Mouse (Mus musculus) CH12.LX (cell line): ENCODE measurements around the gene Nsd1.

Experiments used
- CTCF ChIP-seq, 2 experiments: IDR thresholded peaks in 1 of 2; conservative IDR thresholded peaks in 1 of 2; 2 replicates each; pipeline ENCODE4 v1.5.1; 2011 to 2012; ENCODE audit warnings: low read depth in 2 of 2, low read length in 2 of 2, improper control_type of control experiment in 1 of 2, inconsistent platforms in 1 of 2, mild to moderate bottlenecking in 1 of 2, moderate library complexity in 1 of 2
- E2F4 ChIP-seq: IDR thresholded peaks from 2 replicates; pipeline ENCODE4 v1.6.1; 2011; ENCODE audit warnings: low read depth, low read length, improper control_type of control experiment; ENCODE audit not compliant: insufficient replicate concordance
- KAT2A ChIP-seq: IDR thresholded peaks from 2 replicates; pipeline ENCODE4 v1.6.1; 2012; ENCODE audit warnings: low read length, improper control_type of control experiment, inconsistent platforms; ENCODE audit not compliant: insufficient replicate concordance
- MAZ ChIP-seq: IDR thresholded peaks from 2 replicates; pipeline ENCODE4 v1.6.1; 2012; ENCODE audit warnings: low read depth, mild to moderate bottlenecking, inconsistent platforms, low read length, improper control_type of control experiment, moderate library complexity
- MEF2A ChIP-seq: IDR thresholded peaks from 2 replicates; pipeline ENCODE4 v1.6.1; 2014; ENCODE audit warnings: low read depth, mild to moderate bottlenecking, inconsistent platforms, low read length, improper control_type of control experiment, borderline replicate concordance
- POLR2A ChIP-seq: IDR thresholded peaks from 2 replicates; pipeline ENCODE4 v1.6.1; 2011; ENCODE audit warnings: low read depth, mild to moderate bottlenecking, improper control_type of control experiment, low read length
- USF1 ChIP-seq: IDR thresholded peaks from 2 replicates; pipeline ENCODE4 v1.6.1; 2014; ENCODE audit warnings: low read depth, mild to moderate bottlenecking, inconsistent platforms, low read length, improper control_type of control experiment
- ZNF384 ChIP-seq: IDR thresholded peaks from 2 replicates; pipeline ENCODE4 v1.6.1; 2012; ENCODE audit warnings: low read depth, low read length, improper control_type of control experiment, inconsistent platforms

DNA sequence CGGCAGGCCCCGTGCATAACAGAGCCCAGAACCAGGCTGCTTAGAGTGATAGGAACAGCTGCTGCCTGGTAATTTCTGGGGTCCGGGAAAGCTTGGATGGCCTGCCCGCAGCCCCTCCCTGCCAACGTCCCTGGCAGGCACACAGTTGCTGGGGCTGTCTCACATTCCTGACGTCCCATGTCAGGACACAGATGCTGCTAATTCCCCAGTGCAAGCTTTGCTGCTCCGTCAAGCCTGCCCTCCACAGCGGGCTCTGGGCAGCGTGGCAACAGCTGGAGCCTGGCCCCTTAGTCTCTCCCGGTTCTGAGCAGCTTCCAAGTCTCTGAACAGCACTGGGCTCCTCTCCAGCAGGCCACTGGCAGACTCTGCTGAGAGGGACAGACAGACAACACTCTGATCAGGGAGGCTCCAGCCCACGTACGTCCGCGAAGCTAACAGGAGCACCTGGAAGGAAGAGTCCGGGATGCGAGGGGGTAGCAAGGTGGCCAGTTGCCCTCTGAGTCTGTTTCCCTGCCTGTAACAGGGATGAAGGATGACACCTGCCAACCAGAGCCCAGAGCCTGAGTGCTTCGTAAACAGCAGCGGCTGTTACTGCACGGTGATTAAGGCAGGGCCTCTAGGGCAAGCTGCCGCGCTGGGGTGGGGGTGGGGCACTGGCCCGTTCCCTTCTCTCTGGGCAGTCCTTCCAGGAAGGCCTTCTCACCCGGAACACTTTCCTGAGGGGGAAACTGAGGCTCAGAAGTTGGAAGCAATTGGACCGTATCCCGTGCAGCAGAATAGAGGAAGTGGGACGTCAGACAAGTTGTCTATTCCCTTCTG, 37.9 kb upstream of the Nsd1 start:
- TF ChIP-seq E2F4 (no peak), CTCF (conservative IDR thresholded peaks at IDR 0.05 in 1 of 2, IDR thresholded peaks at IDR 0.05 in 1 of 2; ENCODE audit: low read depth in 2 of 2, low read length in 2 of 2) (no peak), USF1 (no peak), MAZ (no peak), MEF2A (no peak), ZNF384 (no peak), POLR2A (no peak), KAT2A (no peak)
